Mouse (Mus musculus) kidney, adult 10 weeks (tissue): Measurements from ENCODE around the gene Gkn1. TPM values are rescaled to one million over a fixed set of nuclear protein-coding genes. Genes with fewer than 3 reads are reported as not detected.

Source experiments
- polyA plus RNA-seq: library from polyadenylated mRNA; stranded (reverse); fragments of 350-450 nt; fragmentation: Illumina TruSeq; extraction: RNeasy Lipid Tissue Mini Kit (QIAGEN cat#74804); gene quantifications from one replicate; pipeline ENCODE4 v1.2.3, GENCODE M21; 2014; ENCODE audit warnings: low read depth, low replicate concordance

Gene Gkn1
- polyA plus RNA-seq = not detected

GRCm38 (mm10) chr6:87350829-87351228 lies at the start of gene Gkn1:
Gkn1 (minus strand) TSS chr6:87350942.

GRCm38 (mm10) chr6:87388877-87389276 lies 38.1 kb upstream of the Gkn1 start, which contains the start of gene Gkn3:
Gkn3 (minus strand) TSS chr6:87388935.

GRCm38 (mm10) chr6:87373057-87373456 lies 22.3 kb upstream of the Gkn1 start, which contains the start of gene Gkn2:
Gkn2 (plus strand) TSS chr6:87373357.

GRCm38 (mm10) chr6:87335091-87335934 lies 15.4 kb downstream of the Gkn1 start, which contains the start of gene Antxr1:
Antxr1 (minus strand) TSS chr6:87335821.

Other genes with a start within 250 kb of the Gkn1 start
- not detected for gene D6Ertd527e, start 246.2 kb downstream of the Gkn1 start, polyA plus RNA-seq
- gene Antxr1, start 15.1 kb downstream of the Gkn1 start, polyA plus RNA-seq = 6.9 TPM
- gene Gkn2, start 22.4 kb upstream of the Gkn1 start, polyA plus RNA-seq = not detected
- gene Gkn3, start 38.0 kb upstream of the Gkn1 start, polyA plus RNA-seq = not detected
- not detected for gene Bmp10, start 78.1 kb upstream of the Gkn1 start, polyA plus RNA-seq
- gene Arhgap25, start 182.3 kb upstream of the Gkn1 start, polyA plus RNA-seq = 0.24 TPM
- gene Prokr1, start 239.8 kb upstream of the Gkn1 start, polyA plus RNA-seq = 0.28 TPM